Mouse (Mus musculus): ENCODE results near the gene Rinl.
A peak's percentile ranks its signal among the peaks of the same experiment; 100 is the strongest.

Rinl gene

DNA sequence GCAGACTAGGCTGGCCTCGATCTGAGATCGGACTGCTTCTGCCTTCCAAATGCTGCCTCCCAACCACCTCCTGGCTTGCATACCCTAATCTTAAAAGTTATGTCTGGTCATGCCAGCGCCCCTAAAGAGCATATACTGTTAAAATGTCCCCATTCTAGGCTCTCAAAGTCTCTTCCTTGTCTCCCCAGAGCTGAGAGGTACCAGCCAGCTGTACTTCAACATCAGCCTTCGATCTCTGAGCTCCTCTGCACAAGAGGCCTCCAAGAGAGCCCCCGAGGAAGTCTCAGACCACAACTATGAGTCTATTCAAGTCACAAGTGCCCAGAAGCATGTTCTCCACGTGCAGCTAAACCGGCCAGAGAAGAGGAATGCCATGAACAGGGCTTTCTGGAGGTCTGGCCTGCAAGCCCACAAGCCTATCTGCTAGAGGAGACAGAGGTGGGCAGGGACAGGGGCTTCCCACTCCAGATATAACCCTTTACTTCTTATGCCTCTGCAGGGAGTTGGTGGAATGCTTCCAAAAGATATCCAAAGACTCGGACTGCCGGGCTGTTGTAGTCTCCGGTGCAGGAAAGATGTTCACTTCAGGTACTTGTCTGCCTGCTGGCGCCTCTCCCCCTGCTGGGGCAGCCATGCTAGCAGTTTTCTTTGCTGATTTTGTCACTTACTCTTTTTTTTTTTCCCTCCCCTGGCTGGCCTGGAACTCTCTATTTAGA, 37.1 kb downstream of the Rinl start:
- no peak for DNase-seq

DNA sequence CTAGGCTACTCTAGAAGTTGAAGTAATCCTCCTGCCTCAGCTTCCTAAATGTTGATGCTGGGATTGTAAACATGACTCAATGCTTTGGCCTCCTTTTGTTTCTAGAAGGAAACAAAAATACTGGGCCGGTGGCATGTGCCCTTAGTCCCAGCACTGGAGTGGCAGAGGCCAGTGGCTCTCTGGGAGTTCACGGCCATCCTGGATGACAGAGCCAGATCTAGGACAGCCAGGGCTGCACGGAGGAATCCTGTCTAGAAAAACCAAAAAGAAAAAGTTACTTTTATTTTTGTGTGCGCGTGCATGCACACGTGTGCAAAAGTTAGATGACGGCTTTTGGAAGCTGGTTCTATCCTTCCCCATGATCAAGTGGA, 37.6 kb downstream of the Rinl start:
- DNase-seq, result no peak

- peak; percentile 76 for DNase-seq
Observed at GRCm38 (mm10) chr7:28827338-28827737, 38.6 kb downstream of the Rinl start.

DNA sequence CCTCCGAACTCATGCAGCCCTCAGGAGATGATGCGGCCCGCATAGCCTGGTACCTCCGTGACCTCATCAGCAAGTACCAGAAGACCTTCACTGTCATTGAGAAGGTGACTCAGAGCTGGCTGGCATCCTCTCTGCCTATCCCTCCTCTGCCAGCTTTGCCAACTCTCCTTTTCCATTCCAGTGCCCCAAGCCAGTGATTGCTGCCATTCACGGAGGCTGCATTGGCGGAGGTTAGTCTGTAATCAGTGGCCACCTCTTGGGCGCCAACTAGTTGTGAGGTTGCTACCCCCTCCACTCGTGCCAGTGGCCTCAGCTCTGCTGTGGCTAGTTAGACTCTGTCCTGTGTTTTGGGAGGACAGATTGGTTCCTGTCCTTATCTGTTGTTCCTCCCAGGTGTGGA, 41.1 kb downstream of the Rinl start:
- no peak for DNase-seq

- no peak for DNase-seq
Observed at GRCm38 (mm10) chr7:28830981-28831380, 42.2 kb downstream of the Rinl start.

- no peak for DNase-seq
Observed at GRCm38 (mm10) chr7:28831411-28832125, 42.8 kb downstream of the Rinl start.

DNA sequence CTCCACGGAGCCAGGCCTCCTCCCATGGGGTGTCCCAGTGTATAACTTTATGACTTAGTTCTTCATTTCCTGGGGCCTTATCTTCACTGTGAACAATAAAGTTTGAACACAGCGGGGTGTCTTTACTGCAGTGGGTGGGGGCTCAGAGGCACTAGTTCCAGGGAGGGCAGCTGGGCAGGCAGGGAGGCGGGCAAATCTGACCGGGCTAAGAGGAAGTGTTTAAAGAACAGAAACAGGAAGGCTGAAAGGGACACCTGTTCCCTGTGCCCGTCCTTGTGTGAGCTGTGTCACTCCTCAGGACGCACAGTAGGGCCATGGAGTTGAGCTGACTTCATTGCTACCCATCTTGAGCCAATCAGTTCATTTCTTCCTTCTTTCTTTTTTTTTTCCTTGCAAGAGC, 43.4 kb downstream of the Rinl start:
- DNase-seq, result no peak

DNA sequence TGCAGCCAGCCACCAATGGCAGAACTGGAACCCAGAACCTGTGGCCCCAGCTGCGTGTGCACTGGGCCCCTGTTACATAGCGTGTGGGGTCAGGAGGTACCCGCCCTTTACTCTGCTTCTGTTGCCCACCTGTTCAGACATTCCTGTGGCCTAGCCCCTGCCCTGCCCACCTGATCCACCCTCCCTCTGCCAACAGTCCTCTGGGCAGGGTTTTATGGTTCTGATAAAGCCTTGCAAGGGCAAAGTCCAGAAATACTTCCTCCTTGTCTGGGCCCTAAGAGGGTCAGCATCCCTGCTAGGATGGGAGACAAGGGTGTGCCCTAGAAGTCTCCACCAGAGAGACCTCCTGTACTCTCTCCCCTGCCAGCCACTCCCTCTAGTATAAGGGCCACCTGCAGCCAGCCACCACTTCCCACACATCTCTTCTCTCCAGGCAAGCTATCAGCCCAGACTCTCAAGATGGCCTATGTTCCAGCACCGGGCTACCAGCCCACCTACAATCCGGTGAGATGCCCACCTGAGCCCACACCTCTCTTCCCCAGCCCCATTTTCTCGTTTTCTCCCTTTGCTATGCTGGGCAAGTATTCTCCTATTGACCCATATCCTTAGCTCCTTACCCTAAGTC, 45.1 kb downstream of the Rinl start, which contains the start of gene Lgals4:
Lgals4 (plus strand) TSS at position 132 of the 625 bp plus-strand sequence.
- no peak for DNase-seq

GRCm38 (mm10) chr7:28836936-28837335, 48.2 kb downstream of the Rinl start:
- no peak for DNase-seq

DNA sequence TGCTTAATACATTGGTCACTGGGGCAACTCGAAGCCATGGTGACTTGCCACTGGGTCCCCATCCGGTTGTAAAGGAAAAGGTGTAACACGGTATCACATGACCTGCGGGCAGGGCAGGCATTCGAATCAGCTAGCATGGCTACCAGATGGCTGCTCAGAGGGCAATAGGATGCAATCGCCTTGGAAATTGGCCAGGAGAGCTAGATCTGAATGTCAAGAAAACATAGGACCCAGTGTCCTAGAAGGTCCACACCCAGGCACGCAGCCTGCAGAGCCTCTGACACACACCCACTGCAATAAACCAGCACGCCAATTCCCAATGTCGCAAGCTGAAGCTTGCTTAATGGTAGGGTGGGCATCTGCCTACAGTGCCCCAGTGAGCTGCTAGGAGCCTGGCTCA, 49.6 kb downstream of the Rinl start:
- DNase-seq, result no peak

GRCm38 (mm10) chr7:28847273-28847672, 58.5 kb downstream of the Rinl start:
- DNase-seq, result no peak
